Mouse (Mus musculus): ENCODE results near the gene Spint1. TPM values are rescaled to one million over a fixed set of nuclear protein-coding genes. Genes with fewer than 3 reads are reported as not detected.

Spint1 gene
- total RNA-seq (2023): not detected

DNA sequence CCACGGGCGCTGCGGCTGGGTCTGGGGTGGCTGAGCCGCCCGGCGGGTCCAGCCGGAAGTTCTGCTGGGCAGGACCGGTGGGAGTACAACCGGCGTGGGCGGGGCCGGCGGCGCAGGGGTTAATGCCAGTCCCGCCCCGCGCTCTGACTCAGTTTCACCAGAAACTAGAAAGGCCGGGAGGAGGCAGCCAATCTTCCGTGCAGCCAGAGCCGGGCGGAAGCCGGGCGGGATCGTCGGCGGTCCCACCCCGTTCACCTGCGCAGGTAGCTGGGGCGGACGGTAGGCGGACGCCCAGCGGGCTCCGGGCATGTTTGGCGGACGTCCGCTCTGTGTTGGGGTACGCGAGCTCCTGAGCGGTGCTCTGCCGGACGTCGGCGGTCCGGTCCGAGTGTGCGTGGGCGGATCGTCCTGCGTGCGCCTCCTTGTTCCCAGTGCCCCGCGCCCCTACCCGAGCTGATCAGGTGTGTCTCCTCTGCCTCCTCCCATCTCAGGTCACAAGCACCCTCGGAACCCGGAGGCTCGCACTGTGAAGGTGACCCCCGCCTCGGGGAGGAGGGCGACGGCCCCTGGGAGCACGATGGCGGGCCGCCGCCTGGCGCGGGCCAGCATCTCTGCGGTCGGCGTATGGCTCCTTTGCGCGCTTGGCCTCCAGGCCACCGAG lies at the start of gene Spint1:
Gene Spint1 (plus strand): TSS at position 153 of the 661 bp plus-strand sequence.

DNA sequence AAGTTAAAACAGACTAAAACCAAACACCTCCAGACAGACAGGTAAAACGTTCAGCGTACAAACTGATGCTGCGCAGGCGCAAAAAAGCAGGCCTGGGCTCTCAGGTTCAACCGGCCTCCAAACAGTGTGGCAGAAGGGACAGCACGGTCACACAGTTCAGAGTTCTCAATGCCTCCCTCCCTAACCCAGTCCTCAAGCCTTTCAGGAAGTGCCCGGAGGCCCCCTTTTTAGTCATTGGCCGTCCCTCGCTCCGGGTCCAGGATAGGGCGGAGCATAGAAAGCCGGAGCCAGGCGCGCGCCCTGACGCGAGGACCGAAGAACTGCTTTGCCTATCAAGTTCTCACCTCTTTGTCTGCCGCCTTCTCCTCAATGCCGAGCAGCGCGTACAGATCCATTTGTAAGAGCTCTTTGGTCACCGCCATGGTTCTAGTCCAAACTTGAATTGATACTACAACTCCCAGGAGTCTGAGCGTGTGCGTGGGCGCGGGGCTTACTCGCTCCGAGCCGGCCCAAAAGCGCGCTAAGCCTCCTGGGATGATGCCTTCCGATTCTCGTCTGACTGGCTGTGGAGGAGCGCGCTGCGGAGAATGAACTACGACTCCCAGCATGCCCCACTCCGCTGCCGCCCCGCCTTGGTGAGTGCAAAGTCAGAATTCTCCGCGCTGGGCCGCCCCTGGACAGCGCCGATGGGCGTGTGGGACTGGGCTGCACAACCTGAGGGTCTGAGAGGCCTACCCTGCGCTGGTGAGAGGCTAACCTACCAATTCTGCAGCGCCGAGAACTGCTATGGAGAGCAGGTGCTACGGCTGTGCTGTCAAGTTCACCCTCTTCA lies 28.6 kb upstream of the Spint1 start, which contains the start of the genes Zfyve19 and Dnajc17:
Gene Zfyve19 (plus strand): TSS at position 274 of the 832 bp plus-strand sequence.
Gene Dnajc17 (minus strand): TSS at position 452 of the 832 bp plus-strand sequence.

DNA sequence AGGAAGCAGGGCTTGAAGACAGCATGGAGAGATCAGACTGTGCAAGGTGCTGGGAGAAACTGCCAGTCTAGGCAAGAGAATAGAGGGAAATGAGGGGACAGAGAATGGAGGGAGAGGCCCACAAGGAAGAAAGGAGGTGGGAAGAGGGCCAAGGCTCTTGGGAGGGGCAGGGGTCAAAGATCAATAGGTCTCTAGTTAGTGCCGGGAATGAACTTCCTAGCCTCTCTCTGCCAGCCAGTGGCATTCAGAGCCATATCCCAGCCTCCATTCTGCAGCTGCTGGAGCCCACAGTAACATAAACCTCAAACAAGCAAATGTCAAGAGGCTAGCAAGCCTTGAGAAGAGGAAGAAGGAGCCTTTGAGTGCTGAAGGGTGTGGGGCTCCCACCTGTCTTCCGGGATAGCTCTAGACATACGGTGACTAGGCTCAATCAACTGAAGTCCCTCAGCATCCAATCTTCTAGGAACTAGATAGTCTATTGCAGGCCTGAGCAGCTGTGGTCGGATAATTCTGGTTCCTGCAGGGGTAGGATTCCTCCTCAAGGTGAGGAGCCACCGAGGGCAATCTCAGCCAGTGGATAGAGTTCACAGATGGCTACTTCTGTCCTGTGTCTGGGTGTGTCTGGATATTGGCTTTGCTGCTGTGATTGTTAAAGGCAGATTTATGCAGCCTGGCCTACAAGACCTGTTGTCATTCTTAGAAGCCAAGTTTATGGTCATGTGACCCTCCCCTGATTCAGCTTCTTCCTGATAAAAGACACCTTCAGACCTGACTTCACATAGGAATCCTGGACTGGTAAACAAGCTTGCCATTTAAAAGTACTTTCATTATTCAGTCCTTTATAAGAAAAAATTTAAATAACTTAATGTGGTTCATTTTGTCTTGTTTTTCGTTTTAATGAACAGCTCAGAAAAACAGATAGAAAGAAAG lies 7.1 kb upstream of the Spint1 start, which contains the start of gene Ppp1r14d:
Gene Ppp1r14d (minus strand): TSS at position 132 of the 930 bp plus-strand sequence.

DNA sequence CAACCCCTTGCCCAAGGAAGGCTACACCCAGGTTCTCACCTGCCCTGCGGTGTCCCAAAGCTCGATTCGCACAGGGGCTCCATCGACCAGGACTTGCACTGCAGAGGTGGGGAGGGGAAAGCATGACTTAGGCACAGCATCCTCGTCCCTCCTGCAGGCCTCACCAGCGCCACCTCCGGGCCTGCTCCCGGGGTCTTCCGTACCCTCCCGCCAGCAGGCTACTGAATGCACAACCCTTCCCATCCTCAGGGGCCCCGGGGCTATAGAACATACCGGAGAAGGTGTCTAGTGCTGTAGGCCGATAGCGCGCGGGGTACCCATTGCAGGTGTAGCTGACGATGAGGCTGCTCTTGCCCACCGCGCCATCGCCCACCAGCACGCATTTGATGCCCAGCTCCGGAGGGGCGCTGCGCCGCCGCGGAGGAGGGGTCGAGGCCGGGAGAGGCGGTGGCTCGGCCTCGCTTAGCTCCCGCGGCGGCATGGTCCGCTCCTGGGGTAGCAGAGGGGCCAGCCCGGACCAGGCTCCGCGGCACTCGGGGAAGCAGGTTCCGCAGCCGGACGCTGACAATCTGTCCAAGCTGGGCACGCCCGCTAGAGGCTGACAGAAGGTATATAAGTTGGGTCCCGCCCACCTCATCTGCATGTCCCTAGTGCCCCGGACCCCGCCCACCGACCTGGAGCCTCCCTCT lies 33.6 kb downstream of the Spint1 start, which contains the start of gene Rhov:
Gene Rhov (minus strand): TSS at position 630 of the 689 bp plus-strand sequence.

DNA sequence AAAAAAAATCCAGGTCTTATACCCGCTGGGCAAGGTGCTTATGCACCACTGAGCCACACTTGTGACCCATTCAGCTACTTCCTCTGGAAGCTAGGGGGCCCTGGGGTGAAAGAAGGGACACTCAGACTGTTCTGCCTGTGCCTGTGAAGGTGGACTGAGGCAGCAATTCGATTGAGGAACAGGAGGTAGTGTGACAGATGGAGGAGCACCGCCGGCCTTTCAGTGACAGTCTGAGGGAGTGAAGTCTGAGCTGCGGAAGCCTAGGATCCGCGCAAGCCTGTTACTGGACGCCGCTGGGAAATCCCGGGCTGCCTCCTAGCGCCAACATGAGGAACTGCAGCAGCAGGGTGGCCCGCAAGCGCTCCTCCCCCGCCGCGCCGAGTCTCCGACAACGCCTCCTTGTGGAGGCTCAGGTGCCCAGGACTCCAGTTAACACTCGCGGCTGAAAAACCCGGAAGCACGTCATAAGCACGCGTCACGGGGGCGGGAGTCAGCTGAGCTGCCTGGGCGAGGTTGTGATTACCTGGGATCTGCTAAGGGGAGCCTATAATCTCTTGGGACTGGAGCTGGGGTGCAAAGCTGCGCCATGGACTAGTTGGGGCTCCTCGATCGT lies 51.2 kb downstream of the Spint1 start, which contains the start of gene Vps18:
Gene Vps18 (plus strand): TSS at position 471 of the 613 bp plus-strand sequence.

Other genes with a start within 250 kb of the Spint1 start
- 1 to 10 TPM; 5.9 to 7.0 TPM for gene Ccdc32, start 208.0 kb upstream of the Spint1 start, total RNA-seq (2023)
- gene Rpusd2, start 202.6 kb upstream of the Spint1 start, total RNA-seq (2023): 1 to 10 TPM; 2.6 to 3.1 TPM
- gene Knl1, start 190.2 kb upstream of the Spint1 start, total RNA-seq (2023): 10 to 100 TPM; 36.3 to 43.6 TPM
- 10 to 100 TPM; 17.8 to 20.4 TPM for gene Rad51, start 124.6 kb upstream of the Spint1 start, total RNA-seq (2023)
- 10 to 100 TPM in 1 of 2 experiments, 1 to 10 TPM in 1; 9.8 to 11.5 TPM for gene Rmdn3, start 80.3 kb upstream of the Spint1 start, total RNA-seq (2023)
- gene Gchfr, start 69.6 kb upstream of the Spint1 start, total RNA-seq (2023): not detected
- gene Gm14137, start 62.9 kb upstream of the Spint1 start, total RNA-seq (2023): not detected
- gene Zfyve19, start 28.7 kb upstream of the Spint1 start, total RNA-seq (2023): 10 to 100 TPM; 16.9 to 18.6 TPM
- 10 to 100 TPM; 14.4 to 15.2 TPM for gene Dnajc17, start 28.6 kb upstream of the Spint1 start, total RNA-seq (2023)
- not detected for gene Ppp1r14d, start 7.5 kb upstream of the Spint1 start, total RNA-seq (2023)
- gene Rhov, start 33.9 kb downstream of the Spint1 start, total RNA-seq (2023): 1 to 10 TPM; 3.6 to 6.4 TPM
- 10 to 100 TPM; 28.8 to 30.2 TPM for gene Vps18, start 51.4 kb downstream of the Spint1 start, total RNA-seq (2023)
- gene Dll4, start 88.4 kb downstream of the Spint1 start, total RNA-seq (2023): under 1 TPM in 1 of 2 experiments, not detected in 1; 0.13 TPM
- 1 to 10 TPM; 4.9 to 7.1 TPM for gene Chac1, start 113.9 kb downstream of the Spint1 start, total RNA-seq (2023)
- gene Ino80, start 240.3 kb downstream of the Spint1 start, total RNA-seq (2023): 10 to 100 TPM; 17.6 to 18.3 TPM

Data from neutrophil, adult 83 days (primary cell).